Mouse (Mus musculus) heart, adult 9 months (tissue): ENCODE results near the gene Spdl1.

Experiments
- DNase-seq, 2 experiments: peaks; one replicate each; pipeline ENCODE4 v3.0.0; 2022; ENCODE audit warnings: low spot score in 2 of 2

Gene Spdl1

DNA sequence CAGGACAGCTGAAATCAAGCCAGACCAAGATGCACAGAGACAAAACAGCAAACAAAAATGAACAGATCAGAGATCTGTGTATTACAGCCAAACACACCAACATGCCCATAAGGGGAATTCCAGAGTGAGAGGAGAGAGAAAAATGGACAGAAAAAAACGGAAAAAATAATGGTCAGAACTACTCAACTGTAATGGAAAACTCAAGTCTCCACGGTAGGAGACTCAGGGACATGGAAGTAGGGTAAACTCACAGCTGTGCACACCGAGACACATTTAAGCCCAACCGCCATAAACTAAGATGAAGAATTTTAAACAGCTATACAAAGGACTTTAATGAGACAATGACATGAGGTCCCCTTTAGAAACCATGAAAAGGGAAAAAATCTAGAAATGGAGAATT, 73.9 kb downstream of the Spdl1 start:
- no peak for DNase-seq
